Mouse (Mus musculus) heart, embryonic 15.5 days (tissue): ENCODE data around the gene Cd72. TPM values are rescaled to one million over a fixed set of nuclear protein-coding genes. Genes with fewer than 3 reads are reported as not detected.
A peak's percentile ranks its signal among the peaks of the same experiment; 100 is the strongest.
"Not testable (repeated sequence)": the region's sequence is repeated elsewhere in the genome, so short reads cannot be mapped to it uniquely, and the experiment has no call there.

Source experiments
- ATAC-seq: fragments of 200-750 bp; cut with Nextera tagmentation; replicated peaks from 2 replicates; pipeline ENCODE4 v1.8.0; 2017; ENCODE audit warnings: low read depth, moderate TSS enrichment; ENCODE audit not compliant: insufficient number of reproducible peaks, insufficient read depth, low FRiP score
- H3K27ac ChIP-seq: fragments of 300-500 bp; sonication (generic); 2 replicates; pipeline ENCODE4 v1.5.1; 2015; ENCODE audit warnings: mild to moderate bottlenecking, inconsistent platforms
- H3K27me3 ChIP-seq: fragments of 300-500 bp; sonication (generic); 2 replicates; pipeline ENCODE4 v1.6.1; 2015; ENCODE audit warnings: inconsistent platforms
- H3K36me3 ChIP-seq: fragments of 300-500 bp; sonication (generic); 2 replicates; pipeline ENCODE4 v1.6.1; 2015; ENCODE audit warnings: mild to moderate bottlenecking, inconsistent platforms
- H3K4me1 ChIP-seq: fragments of 300-500 bp; sonication (generic); replicated peaks from 2 replicates; pipeline ENCODE4 v1.6.1; 2015; ENCODE audit warnings: inconsistent platforms
- H3K4me2 ChIP-seq: fragments of 300-500 bp; sonication (generic); 2 replicates; pipeline ENCODE4 v1.6.1; 2015; ENCODE audit warnings: inconsistent platforms, mild to moderate bottlenecking, moderate library complexity
- H3K4me3 ChIP-seq: fragments of 300-500 bp; sonication (generic); 2 replicates; pipeline ENCODE4 v1.5.1; 2015; ENCODE audit warnings: mild to moderate bottlenecking, inconsistent platforms
- H3K9ac ChIP-seq: fragments of 300-500 bp; sonication (generic); 2 replicates; pipeline ENCODE4 v1.6.1; 2015; ENCODE audit warnings: mild to moderate bottlenecking, inconsistent platforms
- H3K9me3 ChIP-seq: fragments of 300-500 bp; sonication (generic); replicated peaks from 2 replicates; pipeline ENCODE4 v1.6.1; 2016; ENCODE audit warnings: inconsistent platforms
- WGBS: fragments of 180-500 bp; shearing (Covaris S2); methylation state at CpG from one replicate; pipeline ENCODE4 v1.1.7; 2015; ENCODE audit warnings: mixed read lengths; 5-methylcytosine and 5-hydroxymethylcytosine counted together
- polyA plus RNA-seq: library from polyadenylated mRNA; unstranded; fragments of >200 nt; fragmentation: Nextera tagmentation; extraction: Ambion mirVana; gene quantifications from 2 replicates; pipeline ENCODE4 v1.2.1, GENCODE M21; 2015

The Cd72 gene
- polyA plus RNA-seq, 1 experiment from 2014 or later, result 2.1 TPM

- peak within 1 kb of the TSS; percentile 66 for H3K4me3 ChIP-seq
- H3K36me3 ChIP-seq, result peaks cover 7% of the 10 kb centered on the region; the same call in 1 of the 2 replicates
- peaks cover 37% of the 10 kb centered on the region for H3K4me1 ChIP-seq
- no peaks in the 10 kb centered on the region for H3K9me3 ChIP-seq
- ATAC-seq, result peak; percentile 97
- 0% methylated on average over 25 of the region's 25 CpGs for WGBS
- peak within 1 kb of the TSS; percentile 73 for H3K4me2 ChIP-seq
- H3K9ac ChIP-seq, result peak within 1 kb of the TSS; percentile 83
- peak within 1 kb of the TSS; percentile 89 for H3K27ac ChIP-seq
- H3K27me3 ChIP-seq, result no peaks in the 10 kb centered on the region
Observed at GRCm38 (mm10) chr4:43492821-43493185, 38.4 kb upstream of the Cd72 start, which contains the start of gene Ccdc107. Gene Ccdc107, plus strand, starts transcription at chr4:43492900.

- Histone ChIP-seq H3K4me3 (peak overlapping the region; percentile 66), H3K9me3 (no peaks in the 10 kb centered on the region), H3K4me1 (peaks cover 32% of the 10 kb centered on the region), H3K36me3 (peaks cover 7% of the 10 kb centered on the region; the same call in 1 of the 2 replicates), H3K27me3 (no peaks in the 10 kb centered on the region), H3K9ac (no peak overlapping the region), H3K4me2 (peak overlapping the region; percentile 73), H3K27ac (peak overlapping the region; percentile 89)
- 45% methylated on average over 12 of the region's 12 CpGs for WGBS
- ATAC-seq, result no peak
Observed at GRCm38 (mm10) chr4:43492101-43492820, 37.8 kb upstream of the Cd72 start.

GRCm38 (mm10) chr4:43490801-43491200 is 36.4 kb upstream of the Cd72 start:
- WGBS, result 75% methylated on average over 5 of the region's 5 CpGs
- Histone ChIP-seq H3K36me3 (peaks cover 2% of the 10 kb centered on the region; the same call in 1 of the 2 replicates), H3K9me3 (no peaks in the 10 kb centered on the region), H3K4me1 (peaks cover 19% of the 10 kb centered on the region), H3K4me2 (no peak overlapping the region), H3K27me3 (no peaks in the 10 kb centered on the region), H3K27ac (no peak overlapping the region), H3K4me3 (no peak overlapping the region), H3K9ac (no peak overlapping the region)
- no peak for ATAC-seq

- no peak overlapping the region for H3K27ac ChIP-seq
- peaks cover 7% of the 10 kb centered on the region for H3K4me1 ChIP-seq
Observed at GRCm38 (mm10) chr4:43489611-43490010, 35.2 kb upstream of the Cd72 start.

GRCm38 (mm10) chr4:43485666-43486065 is 31.2 kb upstream of the Cd72 start:
- H3K27ac ChIP-seq, H3K4me1 ChIP-seq, H3K36me3 ChIP-seq, H3K4me3 ChIP-seq, H3K9me3 ChIP-seq, H3K27me3 ChIP-seq, H3K4me2 ChIP-seq, H3K9ac ChIP-seq, ATAC-seq: not testable (repeated sequence)
- WGBS, result 81% methylated on average over 5 of the region's 5 CpGs

More at GRCm38 (mm10) chr4:43489611-43490010, 35.2 kb upstream of the Cd72 start:
- H3K4me2 ChIP-seq, result no peak overlapping the region
- no peaks in the 10 kb centered on the region for H3K27me3 ChIP-seq
- ATAC-seq, result no peak
- 93% methylated on average over 3 of the region's 3 CpGs for WGBS
- no peaks in the 10 kb centered on the region for H3K36me3 ChIP-seq
- H3K9me3 ChIP-seq, result no peaks in the 10 kb centered on the region
- no peak overlapping the region for H3K4me3 ChIP-seq
- H3K9ac ChIP-seq, result no peak overlapping the region

GRCm38 (mm10) chr4:43483535-43484091 is 29.2 kb upstream of the Cd72 start, which contains the start of gene Sit1:
Gene Sit1, minus strand, starts transcription at chr4:43483734.
- H3K9me3 ChIP-seq, result no peaks in the 10 kb centered on the region
- no peaks in the 10 kb centered on the region for H3K36me3 ChIP-seq
- no peak within 1 kb of the TSS for H3K27ac ChIP-seq
- ATAC-seq, result no peak
- 52% methylated on average over 12 of the region's 12 CpGs for WGBS
- no peaks in the 10 kb centered on the region for H3K27me3 ChIP-seq
- no peak within 1 kb of the TSS; the same call in 1 of the 2 replicates for H3K4me2 ChIP-seq
- H3K9ac ChIP-seq, result no peak within 1 kb of the TSS
- H3K4me1 ChIP-seq, result peaks cover 10% of the 10 kb centered on the region; the same call in 1 of the 2 replicates
- no peak within 1 kb of the TSS for H3K4me3 ChIP-seq

- no peaks in the 10 kb centered on the region for H3K27me3 ChIP-seq
- H3K4me1 ChIP-seq, result peaks cover 13% of the 10 kb centered on the region
- 62% methylated on average over 10 of the region's 10 CpGs for WGBS
- H3K36me3 ChIP-seq, result no peaks in the 10 kb centered on the region
- no peak; the same call in 1 of the 2 replicates for ATAC-seq
- H3K4me3 ChIP-seq, result no peak overlapping the region
- H3K9ac ChIP-seq, result no peak overlapping the region
- no peak overlapping the region for H3K27ac ChIP-seq
- no peaks in the 10 kb centered on the region for H3K9me3 ChIP-seq
- no peak overlapping the region for H3K4me2 ChIP-seq
Observed at GRCm38 (mm10) chr4:43482591-43482990, 28.2 kb upstream of the Cd72 start.

GRCm38 (mm10) chr4:43481894-43482456 is 27.5 kb upstream of the Cd72 start:
- no peak overlapping the region for H3K27ac ChIP-seq
- no peak overlapping the region for H3K4me3 ChIP-seq
- 61% methylated on average over 7 of the region's 7 CpGs for WGBS
- no peaks in the 10 kb centered on the region for H3K36me3 ChIP-seq
- no peaks in the 10 kb centered on the region for H3K27me3 ChIP-seq
- H3K4me1 ChIP-seq, result peaks cover 13% of the 10 kb centered on the region
- H3K9me3 ChIP-seq, result no peaks in the 10 kb centered on the region
- no peak overlapping the region for H3K9ac ChIP-seq
- no peak overlapping the region for H3K4me2 ChIP-seq
- ATAC-seq, result no peak

GRCm38 (mm10) chr4:43480985-43481384 is 26.6 kb upstream of the Cd72 start:
- Histone ChIP-seq H3K27me3 (no peaks in the 10 kb centered on the region), H3K4me3 (no peak overlapping the region), H3K9me3 (no peaks in the 10 kb centered on the region), H3K36me3 (no peaks in the 10 kb centered on the region), H3K27ac (no peak overlapping the region), H3K4me2 (no peak overlapping the region), H3K9ac (no peak overlapping the region), H3K4me1 (peaks cover 13% of the 10 kb centered on the region)
- ATAC-seq, result no peak
- 84% methylated on average over 5 of the region's 5 CpGs for WGBS

GRCm38 (mm10) chr4:43478906-43479832 is 24.7 kb upstream of the Cd72 start:
- Histone ChIP-seq H3K36me3 (no peaks in the 10 kb centered on the region), H3K9ac (no peak overlapping the region), H3K4me2 (peak overlapping the region; percentile 63; the same call in 1 of the 2 replicates), H3K27ac (0 out of 2 replicates have a peak overlapping the region, but pooled peaks have one; percentile 15), H3K9me3 (no peaks in the 10 kb centered on the region), H3K4me3 (0 out of 2 replicates have a peak overlapping the region, but pooled peaks have one; percentile 20), H3K27me3 (no peaks in the 10 kb centered on the region), H3K4me1 (peaks cover 13% of the 10 kb centered on the region)
- ATAC-seq, result no peak
- 45% methylated on average over 24 of the region's 24 CpGs for WGBS

- H3K27me3 ChIP-seq, result no peaks in the 10 kb centered on the region
- peak overlapping the region; percentile 41; the same call in 1 of the 2 replicates for H3K9ac ChIP-seq
- peak overlapping the region; percentile 47 for H3K4me3 ChIP-seq
- H3K27ac ChIP-seq, result peak overlapping the region; percentile 61
- ATAC-seq, result no peak
- WGBS, result 36% methylated on average over 8 of the region's 8 CpGs
- H3K4me2 ChIP-seq, result peak overlapping the region; percentile 63
- H3K9me3 ChIP-seq, result no peaks in the 10 kb centered on the region
- peaks cover 13% of the 10 kb centered on the region for H3K4me1 ChIP-seq
- H3K36me3 ChIP-seq, result no peaks in the 10 kb centered on the region
Observed at GRCm38 (mm10) chr4:43478534-43478858, 24.1 kb upstream of the Cd72 start.
